Mouse (Mus musculus) bone marrow, adult 2 months (tissue): ENCODE measurements at regions not wholly inside any gene's neighbourhood (a gene's known extent, or its start where the extent isn't known, plus 50 kb on each side); places are given as distances from the start of the nearest gene placed in this dataset.

Experiments
- H3K27ac ChIP-seq: fragments of 200-500 bp; 2 replicates; pipeline ENCODE4 v1.5.1; 2012; ENCODE audit warnings: low read depth, mild to moderate bottlenecking, control low read depth, inconsistent platforms, low read length; ENCODE audit not compliant: control insufficient read depth, poor library complexity, insufficient read depth
- H3K4me1 ChIP-seq: fragments of 200-500 bp; 2 replicates; pipeline ENCODE4 v1.6.1; 2011; ENCODE audit warnings: low read length; ENCODE audit not compliant: control insufficient read depth, insufficient read depth
- H3K4me3 ChIP-seq: fragments of 200-500 bp; replicated peaks from 2 replicates; pipeline ENCODE3; 2011; ENCODE audit warnings: mild to moderate bottlenecking, low read depth, low read length, control low read depth; ENCODE audit not compliant: control insufficient read depth
- CTCF ChIP-seq: fragments of 200-500 bp; IDR thresholded peaks from 2 replicates; pipeline ENCODE4 v1.5.1; 2011; ENCODE audit warnings: low read length, control low read depth; ENCODE audit not compliant: control insufficient read depth, insufficient read depth
- POLR2A ChIP-seq: fragments of 200-500 bp; IDR thresholded peaks from 2 replicates; pipeline ENCODE4 v1.6.1; 2011; ENCODE audit warnings: low read depth, mild to moderate bottlenecking, control low read depth, low read length, borderline replicate concordance; ENCODE audit not compliant: control insufficient read depth
- WGBS: fragments of 180-500 bp; shearing (Covaris S2); methylation state at CpG from one replicate; pipeline ENCODE4 v1.1.7; 2018; 5-methylcytosine and 5-hydroxymethylcytosine counted together

DNA sequence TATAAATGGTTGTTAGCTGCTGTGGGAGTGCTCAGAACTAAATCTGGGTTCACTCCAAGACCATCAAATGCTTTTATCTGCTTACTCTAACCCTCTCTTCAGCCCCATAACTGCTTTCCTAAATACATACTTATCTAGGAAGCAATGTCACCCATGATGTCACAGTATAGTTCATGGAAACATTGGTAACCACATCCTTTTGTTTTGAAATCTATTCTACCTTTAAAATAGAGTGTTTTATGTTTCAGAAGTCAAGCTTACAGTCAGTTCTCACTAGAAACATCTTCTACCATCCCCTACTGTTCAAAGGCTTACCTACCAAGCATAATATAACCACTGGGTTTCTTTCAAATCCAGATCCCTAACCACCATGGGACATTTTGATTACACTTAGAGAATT is 436.4 kb upstream of the Intu start:
- no peak overlapping the region for H3K27ac ChIP-seq
- no peak for TF ChIP-seq CTCF
- TF ChIP-seq POLR2A = no peak

DNA sequence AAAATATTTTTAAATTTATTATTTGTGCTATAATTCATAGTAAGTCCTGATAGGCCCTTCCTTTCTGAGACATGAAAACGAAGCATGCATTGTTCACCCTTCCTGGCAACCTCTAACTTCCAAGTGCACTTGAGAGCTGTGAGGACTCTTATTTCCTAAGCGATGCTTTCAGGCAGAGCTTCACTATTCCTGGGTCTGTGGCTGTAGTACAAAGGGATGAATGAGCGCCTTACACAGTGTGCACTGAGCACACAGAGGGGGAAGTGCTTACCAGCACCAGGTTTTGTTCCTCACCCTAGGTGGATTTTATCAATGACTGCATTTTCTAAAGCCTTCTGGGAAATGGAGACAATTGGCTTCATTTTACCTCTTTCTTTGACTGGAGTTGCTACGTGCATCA is 428.4 kb upstream of the Intu start:
- Histone ChIP-seq H3K4me1 (no peaks in the 10 kb centered on the region), H3K27ac (no peak overlapping the region), H3K4me3 (no peak overlapping the region)
- 61% methylated on average over 4 of the region's 4 CpGs for WGBS
- TF ChIP-seq CTCF (no peak), POLR2A (no peak)

More for the DNA sequence above, 436.4 kb upstream of the Intu start:
- Histone ChIP-seq H3K4me1 (no peaks in the 10 kb centered on the region), H3K4me3 (no peak overlapping the region)

DNA sequence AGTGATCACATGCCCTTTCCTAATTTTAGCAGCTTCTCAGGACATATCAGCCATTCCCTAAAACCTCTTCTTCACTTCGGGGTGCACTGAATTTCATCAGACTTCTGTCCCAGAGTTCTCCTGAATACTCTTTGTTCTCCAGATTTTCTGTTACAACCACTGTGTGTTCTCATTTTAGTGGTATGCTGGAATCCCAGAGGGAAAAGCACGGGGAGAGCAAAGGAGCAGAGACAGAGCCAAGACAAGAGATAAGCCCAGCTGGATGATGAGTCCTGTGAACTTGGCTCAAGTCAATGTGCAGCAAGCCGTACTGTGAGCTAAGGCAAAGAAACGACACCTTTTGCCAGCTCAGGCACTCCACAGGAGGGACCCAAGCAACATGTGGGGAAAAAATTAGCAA is 416.3 kb upstream of the Intu start:
- H3K4me3 ChIP-seq = no peak overlapping the region
- TF ChIP-seq CTCF (no peak), POLR2A (no peak)
- H3K4me1 ChIP-seq = no peaks in the 10 kb centered on the region
- 73% methylated on average over 4 of the region's 4 CpGs for WGBS
- no peak overlapping the region for H3K27ac ChIP-seq

DNA sequence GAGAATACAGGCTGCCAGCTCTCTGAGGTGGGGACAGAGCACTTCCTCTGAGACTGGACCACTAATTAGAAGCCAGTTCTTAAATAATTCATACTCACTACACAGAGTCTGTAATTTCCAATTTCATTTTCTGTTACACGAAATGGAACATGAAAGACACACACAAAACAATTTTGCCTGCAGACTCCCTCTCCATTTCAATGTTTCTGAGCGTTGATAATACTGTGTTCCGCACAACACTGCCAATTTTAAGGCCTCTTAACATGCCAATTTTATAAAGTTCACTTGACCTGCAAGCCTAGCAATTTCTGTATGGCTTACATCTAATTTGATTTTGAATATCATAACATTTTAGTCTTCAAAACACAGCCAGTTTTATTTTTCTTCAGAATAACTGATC is 412.5 kb upstream of the Intu start:
- 69% methylated on average over 3 of the region's 3 CpGs for WGBS
- no peaks in the 10 kb centered on the region for H3K4me1 ChIP-seq
- TF ChIP-seq CTCF (no peak), POLR2A (no peak)
- no peak overlapping the region for H3K4me3 ChIP-seq
- no peak overlapping the region for H3K27ac ChIP-seq

DNA sequence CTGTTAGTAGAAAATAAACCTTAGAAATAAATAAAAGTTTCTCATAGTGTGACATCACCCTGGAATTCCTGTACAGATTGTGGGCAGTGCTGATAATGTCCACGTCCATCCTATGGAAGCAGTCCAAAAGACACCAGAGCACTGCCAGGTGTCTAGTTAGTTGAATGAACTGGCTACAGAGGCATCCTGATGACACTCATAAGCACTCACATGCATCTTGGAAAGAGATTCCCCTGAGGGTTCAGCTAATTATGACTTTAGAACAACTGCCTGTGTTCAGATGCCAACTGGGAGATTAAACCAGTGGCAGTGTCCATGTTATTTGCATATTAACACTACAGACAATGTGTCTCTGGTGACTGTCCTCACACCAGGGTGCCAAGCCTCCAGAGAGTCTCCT is 411.6 kb upstream of the Intu start:
- H3K27ac ChIP-seq = no peak overlapping the region
- TF ChIP-seq CTCF (no peak), POLR2A (no peak)
- no peak overlapping the region for H3K4me3 ChIP-seq
- WGBS = 66% methylated on average over 1 of the region's 1 CpGs
- H3K4me1 ChIP-seq = no peaks in the 10 kb centered on the region

DNA sequence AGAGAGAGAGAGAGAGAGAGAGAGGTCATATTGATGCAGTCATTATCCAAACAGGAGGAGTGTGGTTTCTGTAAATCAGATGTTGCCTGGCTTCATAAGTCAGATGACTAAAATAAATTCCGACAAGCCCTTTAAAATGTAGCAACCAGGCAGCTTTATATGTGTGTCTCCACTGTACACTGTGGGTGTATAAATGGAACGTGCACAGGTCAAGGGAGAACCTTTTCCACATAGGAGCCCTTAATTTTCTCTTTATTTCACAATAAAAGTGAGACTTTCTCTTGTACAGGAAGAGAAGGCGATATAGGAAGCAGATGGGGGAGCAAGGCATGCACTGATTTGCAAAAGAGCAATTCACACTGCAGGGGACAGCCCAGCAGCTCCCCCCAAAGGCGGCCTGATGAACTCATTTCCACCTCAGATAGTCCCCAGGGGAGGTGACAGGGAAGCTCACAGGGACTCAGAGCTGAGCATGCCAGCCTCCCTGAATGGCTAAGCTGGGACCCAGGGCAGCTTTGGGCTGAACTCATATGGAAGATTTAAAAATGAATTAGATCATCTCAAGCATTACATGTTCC is 410.7 kb upstream of the Intu start:
- no peak for TF ChIP-seq CTCF
- no peak for TF ChIP-seq POLR2A
- WGBS = 19% methylated on average over 4 of the region's 4 CpGs
- no peak overlapping the region for H3K4me3 ChIP-seq
- H3K27ac ChIP-seq = no peak overlapping the region
- H3K4me1 ChIP-seq = no peaks in the 10 kb centered on the region

DNA sequence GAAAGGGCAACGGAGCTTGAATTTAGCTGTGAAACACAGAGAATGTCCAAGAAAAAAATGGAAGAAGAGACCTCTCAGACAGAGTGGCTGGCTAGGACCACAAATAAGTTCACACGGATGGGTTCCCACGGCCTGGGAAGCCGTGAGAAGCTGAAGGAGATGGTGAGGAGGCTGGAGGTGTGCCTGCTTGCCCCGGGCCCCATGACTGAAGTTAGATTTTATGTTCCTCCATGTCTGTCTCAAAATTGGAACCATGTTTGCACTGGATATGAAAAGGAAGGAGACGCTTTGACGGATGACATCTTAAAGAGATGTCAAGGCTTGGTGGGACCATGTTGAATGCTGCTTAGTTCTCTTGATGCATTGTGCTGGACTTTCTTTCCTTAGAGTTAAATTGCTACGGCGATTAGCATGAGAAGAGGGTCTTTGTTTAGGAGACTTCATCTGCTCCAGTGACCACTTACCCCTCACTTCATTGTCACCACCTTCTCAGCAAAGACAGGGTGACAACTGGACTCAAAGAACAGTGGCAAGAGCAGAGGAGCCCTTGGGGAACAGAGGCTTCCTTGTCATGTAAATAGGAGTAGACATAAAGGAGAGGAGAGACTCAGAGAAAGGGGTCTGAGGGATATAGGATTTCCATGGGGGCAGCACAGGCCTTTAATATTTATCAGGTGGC is 407.4 kb upstream of the Intu start:
- 81% methylated on average over 9 of the region's 9 CpGs for WGBS
- Histone ChIP-seq H3K4me3 (no peak overlapping the region), H3K4me1 (no peaks in the 10 kb centered on the region), H3K27ac (no peak overlapping the region)
- TF ChIP-seq POLR2A = no peak
- no peak for TF ChIP-seq CTCF

DNA sequence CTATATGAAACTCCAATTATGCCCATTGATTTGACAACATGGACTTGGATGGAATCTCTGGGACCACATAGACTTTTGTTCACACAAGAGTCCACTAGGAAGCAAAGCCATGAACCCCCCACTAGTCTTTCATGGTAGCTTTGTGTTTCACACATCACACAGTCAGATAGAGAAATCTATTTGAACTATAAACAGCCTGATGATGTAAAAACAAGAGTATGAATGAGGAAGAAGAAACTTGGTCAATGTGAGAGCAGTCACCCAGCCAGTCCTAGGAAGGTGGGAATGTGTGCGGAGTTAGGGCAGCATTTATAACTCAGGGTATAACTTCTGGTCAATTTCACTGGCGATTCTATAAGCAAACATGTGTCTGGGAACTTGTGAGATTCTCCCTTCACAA is 404.2 kb upstream of the Intu start:
- H3K4me1 ChIP-seq = no peaks in the 10 kb centered on the region; the same call in 1 of the 2 replicates
- TF ChIP-seq POLR2A = no peak
- no peak for TF ChIP-seq CTCF
- 76% methylated on average over 2 of the region's 2 CpGs for WGBS
- no peak overlapping the region for H3K4me3 ChIP-seq
- no peak overlapping the region for H3K27ac ChIP-seq
